Mouse (Mus musculus): Measurements from ENCODE around the gene F12. TPM values are rescaled to one million over a fixed set of nuclear protein-coding genes. Genes with fewer than 3 reads are reported as not detected.

Gene F12
- polyA plus RNA-seq, 1 experiment from 2014 or later: not detected

DNA sequence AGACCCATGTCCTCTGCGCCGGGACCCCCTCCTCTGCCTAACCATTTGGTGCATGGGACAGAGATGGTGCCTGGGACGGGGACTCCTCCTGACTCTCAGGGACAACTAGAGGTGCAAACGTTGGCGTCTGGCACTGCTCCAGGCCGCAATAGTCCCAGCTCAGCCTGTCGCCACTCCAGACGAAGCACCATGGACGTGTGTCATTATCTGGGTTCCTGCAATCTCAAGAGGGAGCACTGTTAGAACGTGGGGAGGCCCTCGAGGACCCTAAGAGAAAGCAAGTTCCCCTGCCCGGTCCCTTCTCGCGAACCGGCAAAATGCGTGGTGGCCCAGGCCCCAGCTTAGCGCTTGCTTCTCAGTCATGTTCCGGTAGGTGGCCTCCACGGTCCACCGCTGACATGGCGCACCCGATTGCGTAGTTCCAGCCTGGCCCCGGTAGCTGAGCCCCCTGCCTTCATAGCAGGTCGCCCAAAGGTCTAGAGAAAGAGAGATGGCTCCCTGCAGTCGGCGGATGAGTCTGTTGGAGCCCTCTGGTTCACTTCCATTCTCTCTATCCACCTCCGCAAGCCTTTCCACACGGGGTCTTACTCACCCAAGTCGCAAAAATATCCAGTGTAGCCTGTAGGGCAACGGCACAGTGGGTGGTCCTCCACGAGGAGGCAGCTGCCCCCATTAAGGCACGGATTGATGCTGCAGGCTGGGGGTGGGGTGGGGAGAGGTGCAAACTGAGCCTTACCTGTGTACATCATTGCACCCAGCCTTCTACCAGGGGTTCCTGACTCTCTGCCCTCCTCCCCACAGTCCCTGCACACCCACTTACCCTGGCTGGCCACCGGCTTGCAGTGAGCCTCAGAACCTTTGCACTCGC lies 5.4 kb downstream of the F12 start:
- Histone ChIP-seq H3K36me3 (ENCODE audit: poor library complexity, severe bottlenecking) (no peaks in the 10 kb centered on the region), H3K4me2 (peak overlapping the region; percentile 49), H3K27ac (no peak overlapping the region), H3K27me3 (peaks cover 52% of the 10 kb centered on the region), H3K9me3 (replicated peaks) (no peaks in the 10 kb centered on the region), H3K4me1 (peaks cover 20% of the 10 kb centered on the region), H3K4me3 (peak overlapping the region; percentile 25), H3K9ac (0 out of 2 replicates have a peak overlapping the region, but pooled peaks have one; percentile 41)
- 11% methylated on average over 35 of the region's 35 CpGs for WGBS
- peak; percentile 75 for ATAC-seq

DNA sequence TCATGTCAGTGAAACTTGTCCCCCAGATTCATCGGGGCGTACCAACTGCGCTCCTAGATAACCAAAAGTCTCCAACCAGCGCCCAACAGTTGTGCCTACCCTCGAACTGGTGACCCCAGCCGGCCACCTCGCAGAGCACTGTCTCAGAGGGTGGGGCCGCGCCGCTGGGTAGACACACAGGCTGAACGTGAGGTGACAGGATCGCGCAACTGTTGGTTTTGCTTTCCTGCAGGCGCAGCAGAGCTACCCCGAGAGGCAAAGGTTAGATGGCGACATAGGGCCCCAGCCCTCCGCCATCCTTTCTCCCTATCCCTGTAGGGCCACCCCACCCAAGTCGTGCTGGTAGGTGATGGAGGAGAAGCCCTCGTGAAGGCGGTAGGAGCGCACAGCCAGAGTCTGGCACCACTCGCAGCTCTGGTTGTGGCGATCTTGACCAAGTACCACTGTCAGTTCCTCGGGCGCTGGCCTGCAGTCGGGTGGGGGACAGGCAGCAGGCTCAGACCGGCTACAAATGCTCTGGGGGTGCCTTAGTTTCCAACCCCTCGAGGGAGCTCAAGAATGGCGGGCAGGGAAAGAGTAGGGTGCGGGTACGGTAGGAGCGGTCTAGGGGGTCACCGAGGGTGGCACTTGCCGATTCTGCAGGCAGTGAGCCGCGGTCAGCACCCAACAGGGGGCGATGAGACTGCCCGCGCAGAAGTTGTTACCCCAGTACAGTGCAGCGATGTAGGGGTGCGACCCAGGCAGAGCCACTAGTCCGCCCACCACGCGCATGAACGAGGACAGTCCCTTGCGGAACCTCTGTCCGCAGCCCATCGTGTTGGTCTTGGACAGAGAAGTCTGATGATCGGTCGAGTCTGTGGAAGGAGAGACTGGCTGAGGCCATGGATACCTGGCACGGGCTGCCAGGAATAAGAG lies 6.3 kb downstream of the F12 start:
- no peak overlapping the region for H3K27ac ChIP-seq
- WGBS: 33% methylated on average over 51 of the region's 51 CpGs
- ATAC-seq: no peak
- no peak overlapping the region for H3K9ac ChIP-seq
- peaks cover 21% of the 10 kb centered on the region for H3K4me1 ChIP-seq
- H3K9me3 ChIP-seq (replicated peaks): no peaks in the 10 kb centered on the region
- H3K4me2 ChIP-seq: peak overlapping the region; percentile 49; the same call in 1 of the 2 replicates
- H3K36me3 ChIP-seq (ENCODE audit: poor library complexity, severe bottlenecking): no peaks in the 10 kb centered on the region
- peak overlapping the region; percentile 25 for H3K4me3 ChIP-seq
- peaks cover 52% of the 10 kb centered on the region for H3K27me3 ChIP-seq

DNA sequence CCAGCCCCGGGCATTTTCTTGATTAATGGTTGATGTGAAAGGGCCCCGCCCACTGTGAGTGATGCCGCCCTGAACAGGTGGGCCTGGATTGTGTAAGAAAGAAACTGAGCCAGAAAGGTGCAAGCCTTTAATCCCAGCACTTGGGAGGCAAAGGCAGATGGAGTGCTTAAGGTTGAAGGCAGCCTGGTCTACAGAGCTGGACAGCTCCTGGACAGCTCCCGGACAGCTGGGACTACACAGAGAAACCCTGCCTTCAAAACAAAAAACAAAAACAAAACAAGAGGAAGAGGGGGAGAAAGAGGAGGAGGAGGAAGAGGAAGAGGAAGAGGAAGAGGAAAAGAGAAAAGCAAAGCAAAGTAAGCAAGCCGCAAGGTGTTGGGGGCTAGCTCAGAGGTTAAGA lies 7.5 kb downstream of the F12 start:
- no peak overlapping the region for H3K27ac ChIP-seq
- ATAC-seq: no peak
- H3K9ac ChIP-seq: no peak overlapping the region
- no peaks in the 10 kb centered on the region for H3K9me3 ChIP-seq (replicated peaks)
- WGBS: 85% methylated on average over 5 of the region's 5 CpGs
- H3K27me3 ChIP-seq: peaks cover 52% of the 10 kb centered on the region
- H3K4me3 ChIP-seq: no peak overlapping the region
- no peak overlapping the region for H3K4me2 ChIP-seq
- H3K4me1 ChIP-seq: peaks cover 29% of the 10 kb centered on the region
- H3K36me3 ChIP-seq (ENCODE audit: poor library complexity, severe bottlenecking): no peaks in the 10 kb centered on the region

DNA sequence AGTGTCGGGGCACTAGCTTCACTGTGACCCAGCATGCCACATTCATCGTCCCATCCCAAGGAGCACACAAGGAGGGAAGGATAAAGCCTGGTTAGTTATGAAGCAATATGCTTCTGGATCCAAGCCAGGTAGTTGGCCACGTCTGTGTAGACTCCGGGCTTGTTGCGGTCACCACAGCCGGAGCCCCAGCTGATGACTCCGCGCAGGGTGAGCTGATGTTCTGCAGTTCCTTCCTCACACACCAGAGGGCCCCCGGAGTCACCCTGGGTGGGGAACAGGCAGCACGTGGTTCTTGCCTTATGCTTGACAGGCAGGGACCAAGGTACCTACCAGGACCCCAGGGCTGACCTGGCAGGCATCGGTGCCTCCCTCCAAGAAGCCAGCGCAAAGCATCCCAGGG lies 8.6 kb downstream of the F12 start:
- no peak overlapping the region for H3K9ac ChIP-seq
- no peak overlapping the region for H3K4me3 ChIP-seq
- no peaks in the 10 kb centered on the region for H3K9me3 ChIP-seq (replicated peaks)
- ATAC-seq: peak; percentile 67
- whole genome bisulfite sequencing: 13% methylated on average over 12 of the region's 12 CpGs
- no peak overlapping the region for H3K27ac ChIP-seq
- peaks cover 29% of the 10 kb centered on the region for H3K4me1 ChIP-seq
- H3K27me3 ChIP-seq: peaks cover 59% of the 10 kb centered on the region
- H3K4me2 ChIP-seq: peak overlapping the region; percentile 35
- no peaks in the 10 kb centered on the region for H3K36me3 ChIP-seq (ENCODE audit: poor library complexity, severe bottlenecking)

DNA sequence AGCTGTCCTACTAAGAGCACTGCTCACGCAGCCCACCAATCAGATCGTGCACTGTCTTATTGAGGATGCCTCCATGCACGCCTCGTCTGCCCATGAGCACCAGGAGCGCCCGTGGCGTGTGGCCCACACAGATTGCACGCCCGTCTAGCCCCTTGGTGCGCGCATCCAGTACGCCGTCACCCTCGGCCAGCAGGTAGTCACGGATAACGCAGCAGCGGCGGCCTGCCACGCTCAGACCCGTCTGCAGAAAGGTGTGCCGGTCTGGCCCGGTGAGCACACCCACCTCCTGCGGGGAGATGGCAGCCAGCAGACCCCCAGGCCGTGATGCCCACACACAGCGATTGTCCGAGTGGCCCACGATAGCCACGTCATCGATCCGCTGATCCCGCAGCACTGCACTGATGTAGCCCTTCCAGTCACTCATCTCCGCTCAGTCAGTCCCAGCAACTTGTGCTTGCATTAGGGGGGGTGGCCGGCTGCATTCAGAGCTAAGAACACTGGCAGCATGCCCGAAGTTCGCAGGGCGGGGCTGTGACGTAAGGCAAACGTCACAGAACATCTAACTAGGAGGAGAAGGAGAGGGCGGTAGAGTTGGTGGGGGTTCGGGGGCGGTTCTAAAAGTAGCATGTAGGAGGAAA lies 11.7 kb downstream of the F12 start, which contains the start of gene Pfn3:
Pfn3 (minus strand) TSS at position 490 of the 638 bp plus-strand sequence.
- peak within 1 kb of the TSS; percentile 66 for H3K9ac ChIP-seq
- H3K4me3 ChIP-seq: peak within 1 kb of the TSS; percentile 36
- peaks cover 31% of the 10 kb centered on the region for H3K27me3 ChIP-seq
- 8% methylated on average over 41 of the region's 41 CpGs for WGBS
- H3K4me1 ChIP-seq: peaks cover 16% of the 10 kb centered on the region
- no peaks in the 10 kb centered on the region for H3K9me3 ChIP-seq (replicated peaks)
- no peak within 1 kb of the TSS for H3K27ac ChIP-seq
- ATAC-seq: peak; percentile 77
- H3K36me3 ChIP-seq (ENCODE audit: poor library complexity, severe bottlenecking): no peaks in the 10 kb centered on the region
- H3K4me2 ChIP-seq: peak within 1 kb of the TSS; percentile 66

DNA sequence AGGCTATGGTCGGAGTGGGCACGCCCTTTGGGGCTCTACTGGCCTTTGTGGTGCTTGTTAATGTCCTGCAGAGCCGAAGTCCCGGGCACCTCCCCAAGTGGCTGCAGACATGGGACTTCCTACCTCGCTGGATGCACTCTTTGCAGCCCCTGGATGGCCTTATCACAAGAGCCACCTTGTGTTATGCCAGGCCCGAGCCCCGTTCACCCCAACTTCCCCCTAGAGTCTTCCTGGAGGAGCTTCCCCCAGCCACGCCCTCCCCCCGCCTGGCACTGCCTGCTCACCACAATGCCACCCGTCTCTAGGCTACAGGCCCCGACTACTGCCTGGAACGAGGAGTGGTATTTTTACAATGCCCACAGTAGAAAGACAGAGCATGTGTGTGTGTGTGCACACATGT lies 13.3 kb downstream of the F12 start:
- Histone ChIP-seq H3K4me1 (peaks cover 15% of the 10 kb centered on the region), H3K27ac (no peak overlapping the region), H3K4me2 (no peak overlapping the region), H3K4me3 (no peak overlapping the region), H3K36me3 (ENCODE audit: poor library complexity, severe bottlenecking) (no peaks in the 10 kb centered on the region), H3K9me3 (replicated peaks) (no peaks in the 10 kb centered on the region), H3K9ac (no peak overlapping the region), H3K27me3 (peaks cover 17% of the 10 kb centered on the region; the same call in 1 of the 2 replicates)
- 83% methylated on average over 12 of the region's 12 CpGs for WGBS
- no peak for ATAC-seq

DNA sequence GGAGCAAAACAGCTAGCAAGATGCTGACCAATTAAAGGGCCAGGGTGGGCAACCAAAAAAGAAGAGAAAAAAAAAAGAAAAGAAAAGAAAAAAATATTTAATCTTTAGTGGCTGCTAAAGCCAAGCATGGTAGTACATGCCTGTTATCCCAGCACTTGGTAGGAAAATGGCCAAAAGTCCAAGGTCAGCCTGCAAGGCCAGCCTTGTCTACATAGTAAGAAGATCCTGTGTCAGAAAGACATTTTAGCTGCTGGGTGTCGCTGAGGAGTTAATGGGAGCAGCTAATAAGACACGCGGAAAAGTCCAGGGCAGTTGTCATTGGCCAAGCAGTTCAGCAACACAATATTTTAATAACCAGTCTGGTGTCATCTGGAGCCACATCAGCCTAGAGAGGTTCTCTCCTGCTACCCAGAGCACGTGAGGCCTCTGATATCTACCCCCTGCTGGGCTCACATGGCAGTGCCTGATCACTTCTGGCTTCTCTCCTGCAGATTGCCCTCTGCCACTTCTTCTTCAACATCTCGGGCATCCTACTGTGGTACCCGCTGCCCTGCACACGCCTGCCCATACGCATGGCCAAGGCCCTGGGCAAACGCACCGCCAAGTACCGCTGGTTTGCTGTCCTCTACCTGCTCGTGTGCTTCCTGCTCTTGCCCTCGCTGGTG lies 13.8 kb downstream of the F12 start:
- ATAC-seq: no peak

DNA sequence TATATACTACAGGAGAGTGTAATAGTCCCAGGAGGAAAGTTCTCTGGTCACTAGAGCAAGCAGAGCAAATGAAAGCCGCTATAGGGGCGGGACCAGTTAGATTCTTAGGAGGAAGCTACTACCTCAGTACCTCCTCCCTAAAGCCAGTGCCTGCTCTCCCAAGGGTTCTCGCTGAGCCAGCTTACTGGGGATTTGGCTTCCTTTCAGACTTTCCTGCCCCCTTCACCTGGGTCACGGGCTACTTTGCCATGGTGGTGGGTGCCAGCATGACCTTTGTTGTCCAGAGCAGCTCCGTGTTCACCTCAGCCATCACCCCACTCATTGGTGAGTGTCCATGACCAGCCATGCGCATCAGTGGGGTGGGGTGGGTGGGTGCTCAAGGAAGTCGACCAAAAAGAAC lies 14.8 kb downstream of the F12 start:
- Histone ChIP-seq H3K9ac (no peak overlapping the region), H3K36me3 (ENCODE audit: poor library complexity, severe bottlenecking) (no peaks in the 10 kb centered on the region), H3K27ac (no peak overlapping the region), H3K4me1 (peaks cover 9% of the 10 kb centered on the region), H3K27me3 (peaks cover 9% of the 10 kb centered on the region; the same call in 1 of the 2 replicates), H3K4me2 (no peak overlapping the region), H3K4me3 (no peak overlapping the region), H3K9me3 (replicated peaks) (no peaks in the 10 kb centered on the region)
- ATAC-seq: no peak
- 78% methylated on average over 7 of the region's 7 CpGs for WGBS

More for the DNA sequence above, 13.8 kb downstream of the F12 start:
- Histone ChIP-seq H3K27me3 (peaks cover 12% of the 10 kb centered on the region; the same call in 1 of the 2 replicates), H3K36me3 (ENCODE audit: poor library complexity, severe bottlenecking) (no peaks in the 10 kb centered on the region), H3K27ac (no peak overlapping the region), H3K4me2 (no peak overlapping the region), H3K4me3 (no peak overlapping the region), H3K9ac (no peak overlapping the region), H3K4me1 (peaks cover 9% of the 10 kb centered on the region), H3K9me3 (replicated peaks) (no peaks in the 10 kb centered on the region)
- 82% methylated on average over 13 of the region's 13 CpGs for WGBS

DNA sequence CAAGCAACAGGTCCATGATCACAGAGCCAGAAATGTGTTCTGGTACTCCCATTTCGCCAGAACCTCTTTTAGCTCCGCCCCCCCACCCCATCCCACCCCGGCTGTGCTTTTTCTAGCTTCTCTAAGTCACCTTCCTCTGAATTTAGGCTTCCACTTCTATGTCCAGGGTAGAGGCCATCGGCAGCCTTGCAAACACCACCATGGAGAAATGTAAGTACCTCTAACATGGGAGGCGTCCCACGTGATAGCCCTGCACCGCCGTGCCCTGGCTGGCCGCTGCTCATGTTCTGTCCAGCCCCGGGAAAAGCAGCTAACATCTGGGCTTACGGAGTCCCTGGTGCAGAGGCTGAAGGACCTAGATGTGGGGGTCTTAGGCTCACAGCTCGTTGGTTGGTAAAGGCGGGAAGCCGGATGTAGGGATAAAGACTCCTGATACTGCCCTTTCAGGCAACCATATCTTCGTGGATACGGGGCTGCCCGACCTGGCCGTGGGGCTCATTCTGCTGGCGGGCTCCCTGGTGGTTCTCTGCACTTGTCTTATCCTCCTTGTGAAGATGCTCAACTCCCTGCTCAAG lies 18.0 kb downstream of the F12 start:
- Histone ChIP-seq H3K9ac (no peak overlapping the region), H3K4me3 (no peak overlapping the region), H3K27me3 (peaks cover 8% of the 10 kb centered on the region; the same call in 1 of the 2 replicates), H3K4me2 (no peak overlapping the region), H3K4me1 (peaks cover 19% of the 10 kb centered on the region), H3K36me3 (ENCODE audit: poor library complexity, severe bottlenecking) (no peaks in the 10 kb centered on the region), H3K9me3 (replicated peaks) (no peaks in the 10 kb centered on the region), H3K27ac (no peak overlapping the region)
- ATAC-seq: no peak
- WGBS: 89% methylated on average over 19 of the region's 19 CpGs

DNA sequence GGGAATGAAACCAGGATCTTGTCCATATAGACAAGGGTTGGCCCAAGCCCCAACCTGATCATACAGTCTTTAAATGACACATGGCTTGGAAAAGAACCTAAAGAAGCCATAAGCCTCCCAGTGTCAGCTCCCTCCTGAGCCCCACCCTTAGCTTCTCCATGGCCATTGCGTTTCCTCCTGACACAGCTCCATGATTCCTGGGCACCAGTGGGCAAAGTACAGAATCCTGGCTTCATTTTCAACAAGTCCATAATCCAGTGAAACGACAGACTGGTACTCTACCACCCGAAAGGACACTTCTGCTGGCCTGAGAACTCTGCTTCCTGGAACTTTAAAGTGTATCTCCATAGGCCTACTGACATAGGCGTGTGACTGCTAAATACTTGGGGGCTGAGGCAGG lies 19.3 kb downstream of the F12 start:
- peaks cover 24% of the 10 kb centered on the region for H3K4me1 ChIP-seq
- H3K36me3 ChIP-seq (ENCODE audit: poor library complexity, severe bottlenecking): no peaks in the 10 kb centered on the region
- no peak overlapping the region for H3K4me3 ChIP-seq
- H3K4me2 ChIP-seq: no peak overlapping the region
- H3K27ac ChIP-seq: no peak overlapping the region
- WGBS: 87% methylated on average over 4 of the region's 4 CpGs
- no peaks in the 10 kb centered on the region; the same call in 1 of the 2 replicates for H3K27me3 ChIP-seq
- H3K9ac ChIP-seq: no peak overlapping the region
- H3K9me3 ChIP-seq (replicated peaks): no peaks in the 10 kb centered on the region
- no peak for ATAC-seq
